ENCODE assay signal across 11 mouse cellular contexts in genomic region chr19:47755625-47756024, GRCm38 (mm10). TPM values are rescaled to one million over a fixed set of nuclear protein-coding genes. Genes with fewer than 3 reads are reported as not detected.
DNase-seq lines count a peak whose midpoint lies in the region; ATAC-seq and TF ChIP-seq lines count a peak whose summit lies in the region.
"Had no signal": no experiment of that assay in that cellular context is flagged by ENCODE, and none has a peak within 500 bp of the region (broad histone marks: within the 10 kb centered on the region; RNA-seq: fewer than 3 reads in every experiment).

No protein-coding gene starts in this region.

- H3K27ac ChIP-seq in heart, embryonic 13.5 days (replicated peaks): no peak overlapping the region
- H3K27ac ChIP-seq in liver, postnatal 0 days (ENCODE audit: low read depth): no peak overlapping the region
- no peak overlapping the region for H3K27ac ChIP-seq in testis, adult 2 months (ENCODE audit: control insufficient read depth, insufficient read depth, low read depth, low read length)
- no peak overlapping the region for H3K27ac ChIP-seq in midbrain, embryonic 11.5 days (ENCODE audit: low read depth, low read length)
- no peak overlapping the region for H3K27ac ChIP-seq in hindbrain, embryonic 14.5 days

- no peak for TF ChIP-seq EP300 in liver, postnatal 0 days (IDR thresholded peaks at IDR 0.05; ENCODE audit: low read depth)

- no peak for TF ChIP-seq CTCF in liver, postnatal 0 days (IDR thresholded peaks at IDR 0.05; ENCODE audit: low read depth)
- TF ChIP-seq CTCF in testis, adult 2 months (IDR thresholded peaks at IDR 0.05; ENCODE audit: control insufficient read depth, insufficient read depth, insufficient replicate concordance, low read depth, low read length): no peak

- DNase-seq in thymus, postnatal 25 days: peak; percentile 1
- DNase-seq in thymus, postnatal 4 days: no peak
- DNase-seq in liver, postnatal 0 days: no peak
- no peak for DNase-seq in midbrain, embryonic 11.5 days (ENCODE audit: low spot score, missing footprints)
- no peak for DNase-seq in gastrocnemius, postnatal 10 days
- no peak for DNase-seq in hindbrain, embryonic 14.5 days (ENCODE audit: low spot score)
- DNase-seq: adrenal gland, postnatal 14 days had no signal

- H3K27me3 ChIP-seq in heart, embryonic 13.5 days (replicated peaks): no peaks in the 10 kb centered on the region
- no peaks in the 10 kb centered on the region for H3K27me3 ChIP-seq in liver, postnatal 0 days (ENCODE audit: insufficient read depth, low read length)
- no peaks in the 10 kb centered on the region for H3K27me3 ChIP-seq in testis, adult 2 months (ENCODE audit: control insufficient read depth, insufficient read depth, low read length)
- H3K27me3 ChIP-seq in midbrain, embryonic 11.5 days (ENCODE audit: control insufficient read depth, insufficient read depth, low read length): no peaks in the 10 kb centered on the region
- H3K27me3 ChIP-seq in hindbrain, embryonic 14.5 days (ENCODE audit: control insufficient read depth, insufficient read depth, low read length): no peaks in the 10 kb centered on the region

- H3K9me3 ChIP-seq in heart, embryonic 13.5 days: no peaks in the 10 kb centered on the region
- no peaks in the 10 kb centered on the region for H3K9me3 ChIP-seq in liver, postnatal 0 days (ENCODE audit: low read length)
- no peaks in the 10 kb centered on the region for H3K9me3 ChIP-seq in midbrain, embryonic 11.5 days (ENCODE audit: control insufficient read depth, low read length)
- H3K9me3 ChIP-seq in hindbrain, embryonic 14.5 days (ENCODE audit: control insufficient read depth, low read length): no peaks in the 10 kb centered on the region
- H3K9me3 ChIP-seq: megakaryocyte, embryonic 14.5 days had no signal

- no peaks in the 10 kb centered on the region for H3K4me1 ChIP-seq in heart, embryonic 13.5 days
- no peaks in the 10 kb centered on the region for H3K4me1 ChIP-seq in liver, postnatal 0 days (ENCODE audit: insufficient read depth)
- no peaks in the 10 kb centered on the region for H3K4me1 ChIP-seq in testis, adult 2 months (ENCODE audit: control insufficient read depth, insufficient read depth, low read length)
- peaks cover 4% of the 10 kb centered on the region for H3K4me1 ChIP-seq in midbrain, embryonic 11.5 days (ENCODE audit: control insufficient read depth, insufficient read depth, low read length)
- H3K4me1 ChIP-seq in hindbrain, embryonic 14.5 days (replicated peaks; ENCODE audit: control insufficient read depth, insufficient read depth, low read length): no peaks in the 10 kb centered on the region
- H3K4me1 ChIP-seq: megakaryocyte, embryonic 14.5 days had no signal

- H3K4me2 ChIP-seq in heart, embryonic 13.5 days: peak overlapping the region; percentile 66
- H3K4me2 ChIP-seq in liver, postnatal 0 days (ENCODE audit: low read depth, low read length): 0 out of 2 replicates have a peak overlapping the region, but pooled peaks have one; percentile 3
- H3K4me2 ChIP-seq in midbrain, embryonic 11.5 days: no peak overlapping the region
- no peak overlapping the region for H3K4me2 ChIP-seq in hindbrain, embryonic 14.5 days (replicated peaks)

- 41% methylated on average over 19 of the region's 19 CpGs for WGBS in heart, embryonic 13.5 days
- WGBS in liver, postnatal 0 days (ENCODE audit: insufficient replicate concordance): 68% methylated on average over 19 of the region's 19 CpGs
- WGBS in midbrain, embryonic 11.5 days: 77% methylated on average over 19 of the region's 19 CpGs
- WGBS in hindbrain, embryonic 14.5 days: 74% methylated on average over 19 of the region's 19 CpGs

- no peaks in the 10 kb centered on the region for H3K36me3 ChIP-seq in heart, embryonic 13.5 days
- H3K36me3 ChIP-seq in liver, postnatal 0 days (replicated peaks; ENCODE audit: insufficient read depth, low read length): no peaks in the 10 kb centered on the region
- H3K36me3 ChIP-seq in testis, adult 2 months (ENCODE audit: control insufficient read depth, insufficient read depth, low read length): no peaks in the 10 kb centered on the region; the same call in 1 of the 2 replicates
- no peaks in the 10 kb centered on the region for H3K36me3 ChIP-seq in midbrain, embryonic 11.5 days (ENCODE audit: control insufficient read depth, insufficient read depth, low read length)
- no peaks in the 10 kb centered on the region for H3K36me3 ChIP-seq in hindbrain, embryonic 14.5 days (replicated peaks; ENCODE audit: control insufficient read depth, insufficient read depth)

- 0 out of 2 replicates have a peak overlapping the region, but pooled peaks have one; percentile 54 for H3K9ac ChIP-seq in heart, embryonic 13.5 days
- H3K9ac ChIP-seq in liver, postnatal 0 days (replicated peaks): no peak overlapping the region
- H3K9ac ChIP-seq in midbrain, embryonic 11.5 days (ENCODE audit: low read length): no peak overlapping the region
- H3K9ac ChIP-seq in hindbrain, embryonic 14.5 days: no peak overlapping the region

- peak overlapping the region; percentile 44 for H3K4me3 ChIP-seq in heart, embryonic 13.5 days
- H3K4me3 ChIP-seq in liver, postnatal 0 days (ENCODE audit: low read depth, low read length): no peak overlapping the region
- H3K4me3 ChIP-seq in testis, adult 2 months (ENCODE audit: control insufficient read depth, low read depth, low read length): peak overlapping the region; percentile 30
- no peak overlapping the region for H3K4me3 ChIP-seq in midbrain, embryonic 11.5 days (ENCODE audit: low read depth, low read length)
- no peak overlapping the region for H3K4me3 ChIP-seq in hindbrain, embryonic 14.5 days (replicated peaks; ENCODE audit: low read length)
- H3K4me3 ChIP-seq: megakaryocyte, embryonic 14.5 days had no signal

- TF ChIP-seq POLR2A in testis, adult 2 months (IDR thresholded peaks at IDR 0.05; ENCODE audit: control insufficient read depth, low read depth, low read length): no peak

- ATAC-seq in heart, embryonic 13.5 days (ENCODE audit: extremely low read depth, insufficient number of reproducible peaks, low FRiP score, low TSS enrichment): no peak
- ATAC-seq in liver, postnatal 0 days: no peak
- no peak for ATAC-seq in midbrain, embryonic 11.5 days (ENCODE audit: low FRiP score)
- no peak for ATAC-seq in hindbrain, embryonic 14.5 days (ENCODE audit: low FRiP score)
- ATAC-seq: hindbrain, embryonic 16.5 days had no signal

RNA-seq across cellular contexts. Expression of gene Sfr1, which starts 24.1 kb away (rescaled TPM):
- polyA plus RNA-seq in heart, embryonic 13.5 days (2015; fragmentation: Nextera tagmentation; extraction: Ambion mirVana): 194 and 210 TPM in 2 replicates
- 69.3 and 69.6 TPM in 2 replicates for polyA plus RNA-seq in liver, postnatal 0 days (2015; fragmentation: Nextera tagmentation; extraction: Ambion mirVana)
- 34.1 and 37.8 TPM in 2 replicates for polyA plus RNA-seq in testis, adult 2 months (2012; rRNA removed)
- 330 and 344 TPM in 2 replicates for polyA plus RNA-seq in midbrain, embryonic 11.5 days (2014; fragmentation: Nextera tagmentation; extraction: Ambion mirVana)
- total RNA-seq in gastrocnemius, postnatal 10 days (2021): 10 to 100 TPM; 82.2 to 89.8 TPM
- polyA plus RNA-seq in hindbrain, embryonic 14.5 days (2014; fragmentation: Nextera tagmentation; extraction: Ambion mirVana): 167 and 168 TPM in 2 replicates

Comparison
In these comparisons a context has a peak if more than half of its experiments do, and no peak if none do; other contexts are left out.
1. H3K4me2 ChIP-seq: peak in heart, embryonic 13.5 days (single experiment) and liver, postnatal 0 days (single experiment); none in midbrain, embryonic 11.5 days (single experiment) and hindbrain, embryonic 14.5 days (single experiment).
2. H3K4me3 ChIP-seq: peak in heart, embryonic 13.5 days (single experiment) and testis, adult 2 months (single experiment); none in liver, postnatal 0 days (single experiment), midbrain, embryonic 11.5 days (single experiment) and hindbrain, embryonic 14.5 days (single experiment).